Mouse (Mus musculus): ENCODE data around the gene Oasl2. TPM values are rescaled to one million over a fixed set of nuclear protein-coding genes. Genes with fewer than 3 reads are reported as not detected.

Gene Oasl2
- polyA plus RNA-seq, 1 experiment from 2014 or later: 6.0 TPM

Small RNAs within 50 kb of the gene (microRNA-seq; reads per million reads assigned to microRNA genes)
- 25.9 reads per million, percentile 32 among the genes with 10 or more reads in this experiment for gene Mir6240

Other genes starting within 250 kb of the Oasl2 start
- 0.73 and 0.93 TPM in 2 replicates for gene Trpv4, start 238.5 kb upstream of the Oasl2 start, polyA plus RNA-seq (2015; fragmentation: Nextera tagmentation; extraction: Ambion mirVana)
- gene Gltp, start 206.0 kb upstream of the Oasl2 start, polyA plus RNA-seq (2015; fragmentation: Nextera tagmentation; extraction: Ambion mirVana): 100 and 103 TPM in 2 replicates
- 5.8 and 8.2 TPM in 2 replicates for gene Tchp, start 189.2 kb upstream of the Oasl2 start, polyA plus RNA-seq (2015; fragmentation: Nextera tagmentation; extraction: Ambion mirVana)
- 12.7 and 16.7 TPM in 2 replicates for gene Ankrd13a, start 122.3 kb upstream of the Oasl2 start, polyA plus RNA-seq (2015; fragmentation: Nextera tagmentation; extraction: Ambion mirVana)
- 27.1 and 29.9 TPM in 2 replicates for gene Git2, start 121.4 kb upstream of the Oasl2 start, polyA plus RNA-seq (2015; fragmentation: Nextera tagmentation; extraction: Ambion mirVana)
- gene 1500011B03Rik, start 73.5 kb upstream of the Oasl2 start, polyA plus RNA-seq (2015; fragmentation: Nextera tagmentation; extraction: Ambion mirVana): 51.5 and 54.7 TPM in 2 replicates
- gene 4930519G04Rik, start 43.3 kb upstream of the Oasl2 start, polyA plus RNA-seq (2015; fragmentation: Nextera tagmentation; extraction: Ambion mirVana): not detected in 2 replicates
- gene Gm9936, start 38.3 kb upstream of the Oasl2 start, polyA plus RNA-seq (2015; fragmentation: Nextera tagmentation; extraction: Ambion mirVana): 0.10 TPM in 2 replicates
- gene Oasl1, start 26.3 kb downstream of the Oasl2 start, polyA plus RNA-seq (2015; fragmentation: Nextera tagmentation; extraction: Ambion mirVana): 1.3 and 2.1 TPM in 2 replicates
- 49.1 and 53.3 TPM in 2 replicates for gene 2210016L21Rik, start 45.2 kb downstream of the Oasl2 start, polyA plus RNA-seq (2015; fragmentation: Nextera tagmentation; extraction: Ambion mirVana)
- gene Hnf1a, start 74.2 kb downstream of the Oasl2 start, polyA plus RNA-seq (2015; fragmentation: Nextera tagmentation; extraction: Ambion mirVana): 16.1 and 21.7 TPM in 2 replicates
- gene Sppl3, start 114.2 kb downstream of the Oasl2 start, polyA plus RNA-seq (2015; fragmentation: Nextera tagmentation; extraction: Ambion mirVana): 8.1 and 8.6 TPM in 2 replicates
- 17.6 and 22.0 TPM in 2 replicates for gene Gm10401, start 201.4 kb downstream of the Oasl2 start, polyA plus RNA-seq (2015; fragmentation: Nextera tagmentation; extraction: Ambion mirVana)
- gene Acads, start 222.4 kb downstream of the Oasl2 start, polyA plus RNA-seq (2015; fragmentation: Nextera tagmentation; extraction: Ambion mirVana): 150 and 162 TPM in 2 replicates
- 22.1 and 23.2 TPM in 2 replicates for gene Unc119b, start 238.0 kb downstream of the Oasl2 start, polyA plus RNA-seq (2015; fragmentation: Nextera tagmentation; extraction: Ambion mirVana)

Data from intestine, embryonic 16.5 days (tissue).